Mouse (Mus musculus) stomach, postnatal 0 days (tissue): ENCODE results near the gene Cdh8. TPM values are rescaled to one million over a fixed set of nuclear protein-coding genes. Genes with fewer than 3 reads are reported as not detected.

Source experiments
- ATAC-seq: fragments of 200-750 bp; cut with Nextera tagmentation; 2 replicates; pipeline ENCODE4 v1.8.0; 2017; ENCODE audit not compliant: low FRiP score, low TSS enrichment
- DNase-seq: peaks from one replicate; pipeline ENCODE4 v3.0.0-alpha.2; 2016; ENCODE audit warnings: low spot score
- H3K27ac ChIP-seq: fragments of 300-500 bp; sonication (generic); replicated peaks from 2 replicates; pipeline ENCODE4 v1.5.1; 2014; ENCODE audit warnings: mild to moderate bottlenecking, control low read depth
- H3K27me3 ChIP-seq: fragments of 300-500 bp; sonication (generic); 2 replicates; pipeline ENCODE4 v1.6.1; 2014; ENCODE audit warnings: low read length; ENCODE audit not compliant: control insufficient read depth, insufficient read depth
- H3K36me3 ChIP-seq: fragments of 300-500 bp; sonication (generic); 2 replicates; pipeline ENCODE4 v1.6.1; 2014; ENCODE audit warnings: low read length, mixed read lengths; ENCODE audit not compliant: control insufficient read depth, insufficient read depth
- H3K4me1 ChIP-seq: fragments of 300-500 bp; sonication (generic); replicated peaks from 2 replicates; pipeline ENCODE4 v1.6.1; 2014; ENCODE audit warnings: antibody characterized with exemption; ENCODE audit not compliant: control insufficient read depth, insufficient read depth
- H3K4me2 ChIP-seq: fragments of 300-500 bp; sonication (generic); replicated peaks from 2 replicates; pipeline ENCODE4 v1.6.1; 2014; ENCODE audit warnings: low read depth, mild to moderate bottlenecking, control low read depth, moderate library complexity
- H3K4me3 ChIP-seq: fragments of 300-500 bp; sonication (generic); 2 replicates; pipeline ENCODE4 v1.5.1; 2014; ENCODE audit warnings: low read depth, low read length, control low read depth
- H3K9ac ChIP-seq: fragments of 300-500 bp; sonication (generic); 2 replicates; pipeline ENCODE4 v1.6.1; 2014; ENCODE audit warnings: mild to moderate bottlenecking, low read length, control low read depth, mixed read lengths
- H3K9me3 ChIP-seq: fragments of 300-500 bp; sonication (generic); 2 replicates; pipeline ENCODE4 v1.6.1; 2016; ENCODE audit warnings: low read length; ENCODE audit not compliant: control insufficient read depth
- CTCF ChIP-seq: IDR thresholded peaks from 2 replicates; pipeline ENCODE4 v1.5.1; 2016; ENCODE audit warnings: antibody characterized with exemption, low read depth, mild to moderate bottlenecking, moderate library complexity
- EP300 ChIP-seq: optimal IDR thresholded peaks from 2 replicates; pipeline ENCODE3; 2016; ENCODE audit warnings: antibody characterized with exemption
- WGBS: fragments of 180-500 bp; shearing (Covaris S2); extraction: QIAGEN DNeasy Blood & Tissue Kit; methylation state at CpG from one replicate; pipeline ENCODE4 v1.1.7; 2014; 5-methylcytosine and 5-hydroxymethylcytosine counted together
- polyA plus RNA-seq: library from polyadenylated mRNA; unstranded; fragments of >200 nt; fragmentation: Nextera tagmentation; extraction: Ambion mirVana; gene quantifications from 2 replicates; pipeline ENCODE4 v1.2.1, GENCODE M21; 2015

The Cdh8 gene
- polyA plus RNA-seq, 1 experiment from 2014 or later = 0.24 TPM

GRCm38 (mm10) chr8:99040423-99040822, 375.8 kb downstream of the Cdh8 start:
- no peak overlapping the region for H3K4me2 ChIP-seq
- no peak overlapping the region for H3K27ac ChIP-seq
- H3K36me3 ChIP-seq = no peaks in the 10 kb centered on the region
- no peak overlapping the region for H3K4me3 ChIP-seq
- no peaks in the 10 kb centered on the region for H3K4me1 ChIP-seq
- WGBS = 95% methylated on average over 2 of the region's 2 CpGs
- H3K27me3 ChIP-seq = no peaks in the 10 kb centered on the region
- H3K9me3 ChIP-seq = no peaks in the 10 kb centered on the region
- no peak for TF ChIP-seq CTCF
- TF ChIP-seq EP300 = no peak
- no peak for ATAC-seq
- no peak overlapping the region for H3K9ac ChIP-seq
- no peak for DNase-seq

GRCm38 (mm10) chr8:99031060-99031459, 385.2 kb downstream of the Cdh8 start:
- H3K27me3 ChIP-seq = no peaks in the 10 kb centered on the region
- DNase-seq (no peak), ATAC-seq (no peak)
- H3K4me1 ChIP-seq = no peaks in the 10 kb centered on the region
- no peak overlapping the region for H3K4me3 ChIP-seq
- H3K9me3 ChIP-seq = no peaks in the 10 kb centered on the region
- no peak overlapping the region for H3K27ac ChIP-seq
- no peaks in the 10 kb centered on the region for H3K36me3 ChIP-seq
- no peak for TF ChIP-seq EP300
- TF ChIP-seq CTCF = no peak
- 34% methylated on average over 4 of the region's 4 CpGs for WGBS
- H3K9ac ChIP-seq = no peak overlapping the region
- no peak overlapping the region for H3K4me2 ChIP-seq
